Mouse (Mus musculus): ENCODE data around the gene Rgs12.

- no peak for TF ChIP-seq POLR2A (IDR thresholded peaks at IDR 0.05; ENCODE audit: insufficient read length, low read depth)
- TF ChIP-seq MAX (IDR thresholded peaks at IDR 0.05; ENCODE audit: low read depth): no peak
- TF ChIP-seq E2F4 (IDR thresholded peaks at IDR 0.05; ENCODE audit: insufficient read depth): no peak
These were observed 75.7 kb downstream of the Rgs12 start for GRCm38 (mm10) chr5:35024975-35025374.

Measured in myocyte (in vitro differentiated cells).